Mouse (Mus musculus) layer of hippocampus, postnatal 10 days (tissue): ENCODE results near the gene Olfr716. TPM values are rescaled to one million over a fixed set of nuclear protein-coding genes. Genes with fewer than 3 reads are reported as not detected.
"Not testable (repeated sequence)": the region's sequence is repeated elsewhere in the genome, so short reads cannot be mapped to it uniquely, and the experiment has no call there.

Experiments used
- DNase-seq, 2 experiments: peaks; one replicate each; pipeline ENCODE4 v3.0.0; 2021; ENCODE audit warnings: low spot score in 2 of 2
- long read RNA-seq: library from polyadenylated mRNA; stranded (forward); transcript quantifications from one replicate; pipeline ENCODE4 v2.0.0, GENCODE M21; 2023
- total RNA-seq, 2 experiments: library from RNA; stranded (reverse); gene quantifications; 2 replicates each; pipeline ENCODE4 v1.2.3; 2021

Gene Olfr716
- total RNA-seq: not detected
- long read RNA-seq: 0 reads

- DNase-seq: not testable (repeated sequence)
These were observed at the start of gene Olfr716 for GRCm38 (mm10) chr7:107138027-107138426. Gene Olfr716, plus strand, starts transcription at chr7:107138327.

GRCm38 (mm10) chr7:107092920-107093319 is 45.2 kb upstream of the Olfr716 start, which contains the start of gene Olfr17:
Gene Olfr17, plus strand, starts transcription at chr7:107093220.
- DNase-seq: no peak

GRCm38 (mm10) chr7:107110269-107110668 is 27.9 kb upstream of the Olfr716 start, which contains the start of gene Olfr715b:
Gene Olfr715b, minus strand, starts transcription at chr7:107110369.
- not testable (repeated sequence) for DNase-seq

- DNase-seq: not testable (repeated sequence)
These were observed 7.1 kb upstream of the Olfr716 start, which contains the start of gene Olfr715 for GRCm38 (mm10) chr7:107130983-107131382. Gene Olfr715, minus strand, starts transcription at chr7:107131083.

GRCm38 (mm10) chr7:107166690-107167089 is 28.6 kb downstream of the Olfr716 start, which contains the start of gene Nlrp14:
Gene Nlrp14, plus strand, starts transcription at chr7:107166990.
- DNase-seq: no peak

- no peak for DNase-seq
These were observed 42.3 kb downstream of the Olfr716 start for GRCm38 (mm10) chr7:107180406-107180805.

Other genes with a start within 250 kb of the Olfr716 start
- gene Olfr707, start 237.1 kb upstream of the Olfr716 start, total RNA-seq: not detected
- gene Olfr1532-ps1, start 230.3 kb upstream of the Olfr716 start, total RNA-seq: not detected
- not detected for gene Olfr709-ps1, start 206.1 kb upstream of the Olfr716 start, total RNA-seq
- gene Olfr710, start 190.0 kb upstream of the Olfr716 start, total RNA-seq: not detected
- under 1 TPM; 0.25 to 0.33 TPM for gene Olfr6, start 174.4 kb upstream of the Olfr716 start, total RNA-seq
- gene Olfr711, start 162.9 kb upstream of the Olfr716 start, total RNA-seq: not detected
- not detected for gene Olfr2, start 132.3 kb upstream of the Olfr716 start, total RNA-seq
- gene Olfr713, start 107.2 kb upstream of the Olfr716 start, total RNA-seq: not detected
- gene Olfr714, start 67.3 kb upstream of the Olfr716 start, total RNA-seq: not detected
- gene Olfr17, start 45.1 kb upstream of the Olfr716 start, total RNA-seq: not detected
- gene Olfr715b, start 28.0 kb upstream of the Olfr716 start, total RNA-seq: not detected
- gene Olfr715, start 7.2 kb upstream of the Olfr716 start, total RNA-seq: not detected
- gene Nlrp14, start 28.7 kb downstream of the Olfr716 start, total RNA-seq: not detected
- not detected for gene Rbmxl2, start 71.1 kb downstream of the Olfr716 start, total RNA-seq
- 1 to 10 TPM; 9.0 to 9.8 TPM for gene Syt9, start 232.4 kb downstream of the Olfr716 start, total RNA-seq